Mouse (Mus musculus) embryonic facial prominence, embryonic 12.5 days (tissue): ENCODE measurements at regions not wholly inside any gene's neighbourhood (a gene's known extent, or its start where the extent isn't known, plus 50 kb on each side); places are given as distances from the start of the nearest gene placed in this dataset.

ENCODE experiments used
- ATAC-seq: fragments of 200-750 bp; cut with Nextera tagmentation; 2 replicates; pipeline ENCODE4 v1.8.0; 2017; ENCODE audit not compliant: insufficient number of reproducible peaks, insufficient read depth, low FRiP score, low TSS enrichment
- H3K27ac ChIP-seq: fragments of 300-500 bp; sonication (generic); 2 replicates; pipeline ENCODE4 v1.5.1; 2016; ENCODE audit warnings: mild to moderate bottlenecking
- H3K27me3 ChIP-seq: fragments of 300-500 bp; sonication (generic); 2 replicates; pipeline ENCODE4 v1.6.1; 2016; ENCODE audit warnings: mild to moderate bottlenecking, moderate library complexity
- H3K36me3 ChIP-seq: fragments of 300-500 bp; sonication (generic); 2 replicates; pipeline ENCODE4 v1.6.1; 2016; ENCODE audit warnings: mild to moderate bottlenecking
- H3K4me1 ChIP-seq: fragments of 300-500 bp; sonication (generic); 2 replicates; pipeline ENCODE4 v1.6.1; 2016
- H3K4me2 ChIP-seq: fragments of 300-500 bp; sonication (generic); replicated peaks from 2 replicates; pipeline ENCODE4 v1.6.1; 2016; ENCODE audit warnings: mild to moderate bottlenecking, moderate library complexity
- H3K4me3 ChIP-seq: fragments of 300-500 bp; sonication (generic); 2 replicates; pipeline ENCODE4 v1.5.1; 2016; ENCODE audit warnings: mild to moderate bottlenecking
- H3K9ac ChIP-seq: fragments of 300-500 bp; sonication (generic); 2 replicates; pipeline ENCODE4 v1.6.1; 2016; ENCODE audit warnings: mild to moderate bottlenecking, moderate library complexity
- H3K9me3 ChIP-seq: fragments of 300-500 bp; sonication (generic); 2 replicates; pipeline ENCODE4 v1.6.1; 2016; ENCODE audit warnings: mild to moderate bottlenecking, moderate library complexity
- WGBS: fragments of 180-500 bp; shearing (Covaris S2); methylation state at CpG from one replicate; pipeline ENCODE4 v1.1.7; 2016; 5-methylcytosine and 5-hydroxymethylcytosine counted together

- no peak for ATAC-seq
- Histone ChIP-seq H3K36me3 (no peaks in the 10 kb centered on the region), H3K9ac (no peak overlapping the region), H3K27ac (no peak overlapping the region), H3K4me2 (no peak overlapping the region), H3K9me3 (no peaks in the 10 kb centered on the region), H3K4me3 (no peak overlapping the region), H3K27me3 (no peaks in the 10 kb centered on the region), H3K4me1 (no peaks in the 10 kb centered on the region)
- 87% methylated on average over 6 of the region's 6 CpGs for WGBS
Observed at GRCm38 (mm10) chr1:105115391-105115790, 241.1 kb downstream of the Rnf152 start.

GRCm38 (mm10) chr1:105114835-105115234, 241.7 kb downstream of the Rnf152 start:
- Histone ChIP-seq H3K4me2 (no peak overlapping the region), H3K36me3 (no peaks in the 10 kb centered on the region), H3K27ac (no peak overlapping the region), H3K9ac (no peak overlapping the region), H3K4me3 (no peak overlapping the region), H3K27me3 (no peaks in the 10 kb centered on the region), H3K9me3 (no peaks in the 10 kb centered on the region), H3K4me1 (no peaks in the 10 kb centered on the region)
- WGBS = 76% methylated on average over 3 of the region's 3 CpGs
- no peak for ATAC-seq

- no peak overlapping the region for H3K4me3 ChIP-seq
- H3K36me3 ChIP-seq = no peaks in the 10 kb centered on the region
- WGBS = 73% methylated on average over 1 of the region's 1 CpGs
- no peaks in the 10 kb centered on the region for H3K27me3 ChIP-seq
- no peak overlapping the region for H3K27ac ChIP-seq
- H3K4me2 ChIP-seq = no peak overlapping the region
- H3K4me1 ChIP-seq = no peaks in the 10 kb centered on the region
- H3K9me3 ChIP-seq = no peaks in the 10 kb centered on the region
- no peak for ATAC-seq
- H3K9ac ChIP-seq = no peak overlapping the region
Observed at GRCm38 (mm10) chr1:105112762-105113525, 243.6 kb downstream of the Rnf152 start.

DNA sequence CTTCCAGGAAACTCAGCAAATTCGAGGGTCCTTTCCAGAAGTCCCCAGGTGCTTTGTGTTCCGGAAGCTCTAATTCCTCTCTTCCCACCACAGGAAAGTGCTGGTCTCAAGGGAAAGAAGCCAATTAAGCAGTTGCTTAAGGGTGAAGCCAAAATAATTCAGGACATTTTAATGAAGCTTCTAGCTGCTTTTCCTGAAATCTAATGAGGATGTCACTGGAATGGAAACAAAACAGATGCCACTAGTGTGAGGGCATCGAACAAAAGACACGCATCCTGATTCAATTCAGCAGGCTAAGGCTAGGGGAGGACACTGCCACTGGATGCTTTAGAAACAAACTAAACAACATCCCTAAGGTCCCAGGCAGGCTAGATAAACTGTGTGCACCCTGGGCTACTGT, 245.3 kb downstream of the Rnf152 start:
- WGBS = 50% methylated on average over 4 of the region's 4 CpGs
- Histone ChIP-seq H3K4me3 (no peak overlapping the region), H3K9me3 (no peaks in the 10 kb centered on the region), H3K4me2 (no peak overlapping the region), H3K27me3 (no peaks in the 10 kb centered on the region), H3K36me3 (no peaks in the 10 kb centered on the region), H3K27ac (no peak overlapping the region), H3K4me1 (no peaks in the 10 kb centered on the region), H3K9ac (no peak overlapping the region)
- no peak for ATAC-seq

DNA sequence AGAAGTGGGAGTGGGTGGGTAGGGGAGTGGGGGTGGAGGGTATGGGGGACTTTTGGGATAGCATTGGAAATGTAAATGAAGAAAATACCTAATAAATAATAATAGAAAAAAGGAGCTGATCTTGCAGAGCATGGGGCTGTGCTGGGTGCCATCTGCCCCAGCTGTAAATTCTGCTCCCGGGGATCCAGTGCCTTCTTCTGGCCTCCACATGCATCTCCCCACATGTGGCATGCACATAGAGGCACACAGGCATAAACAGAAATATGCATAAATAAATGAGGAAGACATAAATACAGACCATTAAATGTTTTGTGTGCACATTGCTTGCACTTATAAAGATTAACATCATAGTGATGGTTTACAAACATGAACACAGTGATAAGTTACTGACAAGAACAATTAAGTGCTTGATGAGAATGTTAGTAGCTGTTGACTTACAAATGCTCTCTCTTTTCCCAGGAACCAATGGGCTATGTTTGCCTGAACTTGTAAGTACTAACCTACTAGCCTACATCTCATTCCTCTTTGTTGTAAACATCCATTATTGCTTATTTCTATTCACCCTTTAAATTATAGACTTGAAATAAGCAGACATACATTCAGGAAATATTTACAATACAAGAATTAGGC, 245.8 kb downstream of the Rnf152 start:
- 86% methylated on average over 1 of the region's 1 CpGs for WGBS
- Histone ChIP-seq H3K4me2 (no peak overlapping the region), H3K27me3 (no peaks in the 10 kb centered on the region), H3K27ac (no peak overlapping the region), H3K4me3 (no peak overlapping the region), H3K9ac (no peak overlapping the region), H3K36me3 (no peaks in the 10 kb centered on the region), H3K9me3 (no peaks in the 10 kb centered on the region), H3K4me1 (no peaks in the 10 kb centered on the region)
- ATAC-seq = no peak

GRCm38 (mm10) chr1:105107836-105108235, 248.7 kb downstream of the Rnf152 start:
- 70% methylated on average over 4 of the region's 4 CpGs for WGBS
- no peaks in the 10 kb centered on the region for H3K27me3 ChIP-seq
- no peak overlapping the region for H3K4me3 ChIP-seq
- H3K36me3 ChIP-seq = no peaks in the 10 kb centered on the region
- no peak overlapping the region for H3K27ac ChIP-seq
- H3K4me2 ChIP-seq = no peak overlapping the region
- no peaks in the 10 kb centered on the region for H3K9me3 ChIP-seq
- no peak overlapping the region for H3K9ac ChIP-seq
- H3K4me1 ChIP-seq = no peaks in the 10 kb centered on the region
- ATAC-seq = no peak

DNA sequence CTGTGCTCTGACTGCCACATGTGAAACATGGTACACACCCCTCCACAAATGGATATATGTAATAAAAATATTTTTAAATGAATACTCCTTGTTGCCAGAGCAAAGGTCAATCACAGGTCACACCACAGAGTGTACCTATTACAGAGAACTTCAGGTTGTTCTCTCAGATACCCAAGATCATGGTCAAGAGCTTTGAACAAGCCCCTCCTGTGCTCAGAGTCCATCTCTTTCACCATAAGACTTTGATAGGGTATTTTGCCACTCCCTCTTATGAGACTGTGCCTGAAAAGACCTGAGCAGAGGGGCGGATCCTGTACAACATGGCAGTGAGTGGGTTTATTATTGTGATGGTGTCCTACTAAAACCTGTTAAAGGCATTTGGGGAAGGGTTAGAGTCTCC, 249.3 kb downstream of the Rnf152 start:
- Histone ChIP-seq H3K27me3 (no peaks in the 10 kb centered on the region), H3K4me2 (no peak overlapping the region), H3K9ac (no peak overlapping the region), H3K36me3 (no peaks in the 10 kb centered on the region), H3K4me1 (no peaks in the 10 kb centered on the region), H3K9me3 (no peaks in the 10 kb centered on the region), H3K4me3 (no peak overlapping the region), H3K27ac (no peak overlapping the region)
- ATAC-seq = no peak
- WGBS = 82% methylated on average over 1 of the region's 1 CpGs

DNA sequence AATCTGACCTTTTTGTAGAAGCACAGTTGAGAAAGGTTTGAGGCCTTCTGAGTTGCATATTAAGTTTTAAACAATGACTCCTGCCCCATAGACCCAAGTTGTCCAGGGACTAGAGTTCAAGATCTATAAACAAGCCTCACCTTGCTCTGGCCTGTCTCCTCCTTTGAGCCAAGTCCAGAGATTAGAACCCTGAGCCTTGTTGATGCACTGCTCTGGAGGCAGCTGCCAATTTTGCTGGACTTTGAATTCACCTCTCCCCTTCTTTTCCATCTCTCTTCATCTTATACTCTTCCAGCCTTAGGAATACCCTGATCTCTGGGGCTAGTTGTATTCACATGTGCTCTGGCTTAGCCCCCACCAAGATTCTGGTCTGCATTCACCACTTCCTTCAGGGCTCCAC, 251.3 kb downstream of the Rnf152 start:
- Histone ChIP-seq H3K4me1 (no peaks in the 10 kb centered on the region), H3K9me3 (no peaks in the 10 kb centered on the region), H3K4me3 (no peak overlapping the region), H3K27me3 (no peaks in the 10 kb centered on the region), H3K27ac (no peak overlapping the region), H3K4me2 (no peak overlapping the region), H3K36me3 (no peaks in the 10 kb centered on the region), H3K9ac (no peak overlapping the region)
- ATAC-seq = no peak

- Histone ChIP-seq H3K9me3 (no peaks in the 10 kb centered on the region), H3K4me2 (no peak overlapping the region), H3K9ac (no peak overlapping the region), H3K4me1 (no peaks in the 10 kb centered on the region), H3K4me3 (no peak overlapping the region), H3K36me3 (no peaks in the 10 kb centered on the region), H3K27me3 (no peaks in the 10 kb centered on the region), H3K27ac (no peak overlapping the region)
- 55% methylated on average over 2 of the region's 2 CpGs for WGBS
- no peak for ATAC-seq
Observed at GRCm38 (mm10) chr1:105095091-105095490, 261.4 kb downstream of the Rnf152 start.

- Histone ChIP-seq H3K4me3 (no peak overlapping the region), H3K27me3 (no peaks in the 10 kb centered on the region), H3K4me2 (no peak overlapping the region), H3K27ac (no peak overlapping the region), H3K9me3 (no peaks in the 10 kb centered on the region), H3K4me1 (no peaks in the 10 kb centered on the region), H3K9ac (no peak overlapping the region), H3K36me3 (no peaks in the 10 kb centered on the region)
- no peak for ATAC-seq
- WGBS = 82% methylated on average over 3 of the region's 3 CpGs
Observed at GRCm38 (mm10) chr1:105094500-105094899, 262.0 kb downstream of the Rnf152 start.

- H3K9me3 ChIP-seq = no peaks in the 10 kb centered on the region
- 89% methylated on average over 3 of the region's 3 CpGs for WGBS
- H3K36me3 ChIP-seq = no peaks in the 10 kb centered on the region
- H3K4me2 ChIP-seq = no peak overlapping the region
- no peak overlapping the region for H3K27ac ChIP-seq
- no peak for ATAC-seq
- H3K27me3 ChIP-seq = no peaks in the 10 kb centered on the region
- no peaks in the 10 kb centered on the region for H3K4me1 ChIP-seq
- no peak overlapping the region for H3K9ac ChIP-seq
- H3K4me3 ChIP-seq = no peak overlapping the region
Observed at GRCm38 (mm10) chr1:105093875-105094274, 262.6 kb downstream of the Rnf152 start.

DNA sequence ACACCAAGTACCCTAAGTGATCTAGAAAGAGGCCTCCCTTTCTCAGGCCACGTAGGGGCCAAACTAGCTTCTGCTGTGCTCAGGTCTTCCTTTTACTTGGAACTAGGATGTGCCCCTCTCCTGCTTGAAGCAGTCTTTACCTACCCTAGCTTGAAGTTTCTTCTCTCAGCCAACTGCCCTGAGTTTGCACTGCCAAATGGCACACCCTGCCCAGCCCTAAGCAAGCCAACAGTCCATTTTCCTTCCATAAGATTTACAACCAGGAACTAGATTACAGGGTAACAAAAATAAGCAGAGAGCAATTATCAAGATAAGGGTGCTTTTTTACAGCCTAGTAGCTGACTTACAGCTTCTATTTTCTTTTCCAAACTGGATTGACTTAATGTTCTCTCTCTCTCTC, 263.5 kb downstream of the Rnf152 start:
- Histone ChIP-seq H3K27ac (no peak overlapping the region), H3K9me3 (no peaks in the 10 kb centered on the region), H3K4me3 (no peak overlapping the region), H3K9ac (no peak overlapping the region), H3K4me1 (no peaks in the 10 kb centered on the region), H3K27me3 (no peaks in the 10 kb centered on the region), H3K36me3 (no peaks in the 10 kb centered on the region), H3K4me2 (no peak overlapping the region)
- WGBS = 56% methylated on average over 1 of the region's 1 CpGs
- ATAC-seq = no peak
